Mouse (Mus musculus) lung, postnatal 25 days (tissue): ENCODE measurements at regions not wholly inside any gene's neighbourhood (a gene's known extent, or its start where the extent isn't known, plus 50 kb on each side); places are given as distances from the start of the nearest gene placed in this dataset.
"Not testable (repeated sequence)": the region's sequence is repeated elsewhere in the genome, so short reads cannot be mapped to it uniquely, and the experiment has no call there.

Source experiments
- DNase-seq: peaks from one replicate; pipeline ENCODE4 v3.0.0; 2022; ENCODE audit warnings: low spot score

- DNase-seq: no peak
Observed at GRCm38 (mm10) chr15:92997933-92998332, 277.0 kb downstream of the Gxylt1 start.

GRCm38 (mm10) chr15:92994191-92994671 is 280.7 kb downstream of the Gxylt1 start:
- no peak for DNase-seq

- DNase-seq: no peak
Observed at GRCm38 (mm10) chr15:92993538-92994190, 281.3 kb downstream of the Gxylt1 start.

- DNase-seq: no peak
Observed at GRCm38 (mm10) chr15:92975774-92976173, 299.2 kb downstream of the Gxylt1 start.

- no peak for DNase-seq
Observed at GRCm38 (mm10) chr15:92974931-92975330, 300.0 kb downstream of the Gxylt1 start.

GRCm38 (mm10) chr15:92973651-92974229 is 301.2 kb downstream of the Gxylt1 start:
- DNase-seq: no peak

- DNase-seq: no peak
Observed at GRCm38 (mm10) chr15:92965556-92965955, 309.4 kb downstream of the Gxylt1 start.

GRCm38 (mm10) chr15:92964901-92965300 is 310.1 kb downstream of the Gxylt1 start:
- no peak for DNase-seq

- no peak for DNase-seq
Observed at GRCm38 (mm10) chr15:92964131-92964530, 310.8 kb downstream of the Gxylt1 start.

GRCm38 (mm10) chr15:92950912-92951311 is 324.1 kb downstream of the Gxylt1 start:
- DNase-seq: not testable (repeated sequence)

- no peak for DNase-seq
Observed at GRCm38 (mm10) chr15:92946216-92946615, 328.8 kb downstream of the Gxylt1 start.

GRCm38 (mm10) chr15:92903821-92904220 is 371.2 kb downstream of the Gxylt1 start:
- no peak for DNase-seq

- no peak for DNase-seq
Observed at GRCm38 (mm10) chr15:92897277-92897676, 377.7 kb downstream of the Gxylt1 start.

GRCm38 (mm10) chr15:92895836-92896235 is 379.1 kb downstream of the Gxylt1 start:
- no peak for DNase-seq

GRCm38 (mm10) chr15:92876438-92876837 is 398.5 kb downstream of the Gxylt1 start:
- DNase-seq: no peak

GRCm38 (mm10) chr15:92864106-92864505 is 410.9 kb downstream of the Gxylt1 start:
- no peak for DNase-seq

GRCm38 (mm10) chr15:92850854-92851253 is 424.1 kb downstream of the Gxylt1 start:
- DNase-seq: no peak

GRCm38 (mm10) chr15:92840035-92840434 is 434.9 kb downstream of the Gxylt1 start:
- no peak for DNase-seq

- no peak for DNase-seq
Observed at GRCm38 (mm10) chr15:92839611-92840010, 435.4 kb downstream of the Gxylt1 start.

GRCm38 (mm10) chr15:92826136-92826535 is 429.5 kb downstream of the Pdzrn4 start:
- DNase-seq: no peak
